Mouse (Mus musculus) left cerebral cortex, adult 8-10 months (tissue): Measurements from ENCODE around the gene Spag16. TPM values are rescaled to one million over a fixed set of nuclear protein-coding genes. Genes with fewer than 3 reads are reported as not detected.

Experiments
- DNase-seq, 2 experiments: peaks; one replicate each; pipeline ENCODE4 v3.0.0; 2022; ENCODE audit warnings: low spot score in 2 of 2
- total RNA-seq, 4 experiments: library from RNA; stranded (reverse); gene quantifications; 2 replicates each; pipeline ENCODE4 v1.2.4; 2022

Gene Spag16
- total RNA-seq, 4 experiments from 2014 or later, result 1.3 to 1.7 (median 1.5) TPM

DNA sequence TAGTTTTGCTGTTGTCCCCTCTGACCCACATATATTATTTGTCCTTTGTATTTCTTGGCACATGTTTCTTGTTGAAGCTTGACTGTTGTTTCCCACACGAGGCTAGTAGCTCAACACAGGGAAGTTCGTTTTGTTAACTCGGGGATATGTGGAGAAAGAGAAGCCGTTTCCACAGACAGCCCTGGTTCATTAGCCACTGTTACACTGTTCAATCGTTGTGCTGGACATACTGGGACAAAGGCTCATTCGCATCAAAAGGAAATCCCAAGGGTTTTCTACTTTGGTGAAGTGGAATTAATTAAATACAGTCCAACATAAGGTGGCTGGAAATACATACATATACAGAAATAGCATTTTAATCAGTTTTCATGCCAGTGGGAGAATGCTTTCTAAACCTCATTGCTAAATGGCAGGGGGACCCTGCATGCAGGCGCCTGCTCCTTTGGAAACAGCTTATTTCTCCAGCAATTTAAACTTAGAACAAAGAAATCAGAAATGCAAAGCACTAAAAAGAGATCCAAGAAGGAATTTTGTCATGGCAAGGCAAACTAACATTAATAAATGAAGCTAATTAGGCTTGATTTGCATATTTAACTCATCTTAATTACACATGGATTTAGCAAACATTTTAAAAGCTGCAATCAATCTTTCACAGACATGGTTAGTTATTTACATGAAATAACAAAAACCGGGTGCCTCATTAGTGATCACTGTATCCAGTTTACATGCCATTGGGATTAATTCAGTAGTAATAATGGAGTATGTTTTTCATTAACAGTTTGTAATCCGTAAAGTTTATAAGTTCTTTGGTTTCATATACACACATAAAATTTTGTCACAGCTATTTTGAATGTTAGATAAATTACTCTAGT lies 615.7 kb downstream of the Spag16 start:
- no peak for DNase-seq

DNA sequence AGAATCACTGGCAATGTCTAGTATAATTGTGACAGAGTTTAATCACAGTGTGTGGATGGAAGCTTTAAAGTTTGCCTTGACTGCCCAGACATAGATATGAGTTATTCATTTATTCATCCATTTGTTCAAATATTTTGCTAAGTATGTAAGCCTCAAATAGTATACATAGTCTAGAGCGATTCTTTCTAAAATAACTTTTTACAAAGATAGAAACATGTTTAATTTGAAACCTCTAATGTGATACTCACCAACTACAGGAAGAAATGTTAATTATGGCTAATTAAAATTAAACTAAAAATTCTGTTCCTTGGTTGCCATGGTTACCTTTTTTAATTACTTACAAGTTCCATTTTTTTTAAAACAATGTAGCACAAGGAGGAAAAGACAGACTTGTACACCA lies 653.1 kb downstream of the Spag16 start:
- no peak for DNase-seq

DNA sequence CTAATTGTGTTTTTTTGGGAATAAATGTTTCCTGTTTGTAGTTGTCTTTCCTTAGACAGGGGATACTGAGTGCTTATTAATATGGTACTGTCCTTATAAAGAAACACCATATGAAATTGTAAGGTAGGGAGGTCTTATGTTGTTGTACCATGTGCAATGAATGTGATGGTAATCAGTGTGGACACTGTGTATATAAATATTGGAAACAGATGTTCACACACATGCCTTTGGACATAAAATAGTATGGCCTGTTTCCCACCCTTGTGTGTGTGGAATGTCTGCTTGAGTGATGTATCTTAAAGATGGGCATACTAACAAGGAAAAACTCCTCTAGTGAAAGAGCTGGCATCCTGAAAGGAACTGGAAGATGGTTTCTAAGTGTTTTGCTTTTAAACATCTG lies 692.1 kb downstream of the Spag16 start:
- DNase-seq, result no peak

DNA sequence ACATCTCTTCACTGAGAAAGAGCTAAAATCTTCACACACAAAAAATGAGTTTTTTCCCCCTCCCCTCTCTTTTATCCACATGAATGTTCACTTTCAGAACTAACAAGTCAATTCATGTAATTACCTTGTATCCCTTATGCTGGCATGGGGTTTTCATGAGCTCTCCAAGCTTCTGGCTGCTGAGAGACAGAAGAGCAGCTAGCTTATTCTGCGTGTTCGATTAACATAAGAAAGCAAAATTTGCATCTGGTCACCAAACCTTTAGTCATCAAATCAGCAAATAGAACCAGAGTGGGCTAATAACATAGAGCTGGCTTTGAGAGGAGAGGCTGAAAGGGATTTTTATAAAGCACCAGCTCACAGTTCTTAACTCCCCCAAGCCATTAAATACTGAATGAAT lies 700.4 kb downstream of the Spag16 start:
- DNase-seq, result no peak

DNA sequence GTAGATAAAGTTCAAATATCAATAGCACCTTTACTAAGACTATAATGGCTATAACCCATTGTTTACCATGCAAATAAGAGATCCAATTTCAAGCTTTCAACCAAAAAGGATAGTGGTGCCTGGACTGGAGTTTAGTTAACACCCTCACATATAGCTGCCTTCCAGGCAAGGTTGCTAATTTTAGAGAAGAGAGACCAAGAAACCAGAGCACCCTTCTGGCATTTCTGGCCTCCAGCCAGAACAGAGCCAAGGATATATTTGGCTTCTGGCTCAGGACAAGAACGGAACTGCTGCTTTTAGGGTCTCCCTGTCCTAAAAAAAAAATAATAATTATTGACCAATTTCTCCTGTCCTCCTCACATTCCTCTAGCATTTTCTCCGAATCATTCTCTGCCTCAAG lies 703.0 kb downstream of the Spag16 start:
- DNase-seq, result peak in 1 of 2 experiments; percentile 20

DNA sequence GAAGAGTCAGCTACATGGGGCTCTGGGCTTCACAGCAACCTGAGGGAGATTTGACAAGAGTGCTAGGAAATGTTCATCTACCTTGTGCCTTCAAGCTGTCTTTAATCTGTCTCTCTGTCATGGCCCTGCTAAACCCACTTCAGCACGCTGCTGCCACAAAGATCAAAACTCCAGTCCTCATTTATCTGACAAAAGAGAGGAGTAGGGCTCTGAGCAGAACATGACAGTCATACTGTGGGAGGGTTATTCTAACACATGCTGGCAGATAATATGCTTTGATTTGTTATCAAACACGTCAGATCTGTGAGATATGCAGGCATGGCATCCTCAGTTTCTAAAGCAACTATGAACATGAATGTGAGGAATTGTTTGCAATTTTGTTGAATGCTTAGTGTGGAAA lies 725.1 kb downstream of the Spag16 start:
- DNase-seq, result no peak

DNA sequence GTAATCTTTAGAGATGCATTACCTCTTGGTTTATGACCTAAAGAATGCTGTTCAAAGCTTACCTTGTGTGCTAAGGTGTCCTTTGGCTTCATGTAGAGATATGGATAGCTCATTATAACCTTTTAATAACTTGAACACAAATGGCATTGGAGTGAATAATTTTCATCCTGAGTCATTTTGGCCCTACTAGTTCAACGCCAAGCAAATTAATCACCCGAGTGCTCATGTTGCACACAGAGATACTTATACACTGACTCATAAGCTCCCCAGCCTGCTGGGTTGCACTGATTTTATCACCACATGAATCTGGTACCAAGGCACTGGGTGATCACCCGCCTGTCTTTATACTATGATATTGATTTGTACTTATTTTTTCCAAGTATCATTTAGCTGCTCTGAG lies 795.0 kb downstream of the Spag16 start:
- DNase-seq, result no peak

DNA sequence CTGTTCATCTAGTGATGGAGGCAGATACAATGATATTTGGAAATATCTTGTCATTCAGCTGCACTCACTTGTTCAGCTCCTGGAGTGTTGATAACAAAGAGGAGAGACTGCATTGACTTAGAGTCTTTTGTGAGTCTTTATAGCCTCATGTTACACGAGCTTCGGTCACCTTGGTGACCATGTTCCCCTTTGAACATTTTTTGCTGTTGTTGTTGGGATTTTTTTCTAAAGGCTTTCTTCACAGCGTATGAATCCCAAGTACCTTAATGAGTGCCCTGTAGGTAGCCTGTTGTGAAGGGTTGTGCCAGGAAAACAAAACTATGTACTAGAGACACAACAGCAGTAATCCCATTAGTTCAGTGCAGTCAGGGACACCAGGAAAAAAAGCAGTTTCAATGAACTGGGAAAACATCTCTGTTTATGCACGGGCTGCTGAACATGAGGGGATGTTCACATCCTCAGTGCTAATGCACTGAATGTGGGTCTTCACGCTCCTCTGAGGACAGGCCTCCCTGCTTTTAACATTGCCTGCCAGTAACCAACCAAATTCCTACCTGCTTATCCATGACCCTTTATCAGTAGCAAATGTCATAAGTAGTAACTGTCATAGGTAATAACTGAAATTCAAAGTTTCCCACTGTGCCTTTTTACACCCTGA lies 798.2 kb downstream of the Spag16 start:
- no peak for DNase-seq

DNA sequence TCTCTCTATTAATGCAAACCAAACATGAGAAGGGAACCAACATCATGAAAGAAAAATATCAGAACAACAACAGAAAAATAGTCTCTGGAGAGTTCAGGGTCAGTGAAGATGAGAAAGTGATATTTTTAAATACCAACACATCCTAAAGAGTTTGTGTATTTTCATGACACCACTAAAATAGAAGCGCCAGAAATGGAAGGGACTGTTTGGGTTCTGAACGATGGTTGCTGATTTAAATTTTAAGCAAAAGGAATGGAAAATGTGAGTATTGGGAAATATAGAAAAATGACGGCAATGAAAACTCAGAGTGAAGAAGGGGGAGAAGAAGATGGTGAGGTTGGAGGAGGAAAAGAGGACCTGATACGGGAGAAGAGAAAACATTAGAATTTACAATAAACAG lies 825.9 kb downstream of the Spag16 start:
- no peak for DNase-seq

DNA sequence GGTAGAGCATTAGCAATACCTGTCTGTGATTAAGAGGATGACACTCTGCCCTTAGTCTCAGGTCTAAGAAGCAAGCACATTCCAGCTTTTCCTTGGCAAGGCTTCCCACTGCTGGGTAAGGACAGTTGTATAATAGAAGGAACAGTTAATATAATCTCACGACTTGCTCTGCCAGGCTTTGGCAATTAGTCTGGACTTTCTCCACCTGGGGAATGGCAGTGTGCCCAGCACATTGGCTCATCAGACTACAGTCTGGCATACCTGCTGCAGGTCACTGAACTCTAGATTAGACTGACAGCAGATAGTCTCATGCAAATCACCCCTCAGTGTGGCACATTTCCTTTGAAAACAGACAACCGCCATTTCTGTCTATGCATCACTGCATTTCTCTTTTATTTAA lies 865.8 kb downstream of the Spag16 start:
- no peak for DNase-seq

DNA sequence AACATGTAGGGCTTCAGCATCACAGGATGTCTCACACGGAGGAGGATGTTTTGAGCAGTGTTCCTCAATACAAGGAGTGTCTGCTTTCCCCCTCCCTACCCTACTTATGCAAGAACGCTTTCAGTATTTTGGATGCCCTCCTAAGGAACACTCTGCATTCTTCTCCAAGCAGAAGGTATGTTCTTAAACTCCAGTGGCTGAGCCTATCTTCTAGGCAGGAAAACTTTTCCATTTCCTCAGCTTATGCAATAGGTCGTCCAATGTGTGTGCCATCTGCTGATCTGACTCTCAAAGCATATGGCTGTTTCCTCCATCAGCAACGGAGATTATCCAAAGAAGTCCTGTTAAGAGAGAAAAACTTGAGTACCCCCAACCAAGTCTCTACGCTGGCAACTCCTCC lies 873.5 kb downstream of the Spag16 start:
- peak in 1 of 2 experiments; percentile 11 for DNase-seq

DNA sequence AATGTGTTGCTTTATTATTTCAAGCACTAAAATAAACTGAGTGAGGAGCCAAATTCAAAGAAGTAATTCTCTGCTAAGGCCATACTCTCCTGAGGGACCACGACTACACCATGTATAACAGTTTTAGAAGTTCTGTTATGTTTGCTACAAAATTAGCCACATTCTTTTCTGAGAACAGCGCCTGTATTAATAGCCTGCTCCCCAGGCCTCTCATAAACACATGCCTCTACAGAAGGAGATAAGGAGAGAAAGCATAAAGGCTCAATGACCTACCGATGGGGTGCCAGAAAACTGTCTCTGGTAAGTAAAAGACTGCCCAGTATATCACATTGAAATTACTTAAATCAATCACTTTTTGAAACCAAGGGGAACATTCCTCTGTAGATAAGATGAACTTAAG lies 877.2 kb downstream of the Spag16 start:
- DNase-seq, result no peak

DNA sequence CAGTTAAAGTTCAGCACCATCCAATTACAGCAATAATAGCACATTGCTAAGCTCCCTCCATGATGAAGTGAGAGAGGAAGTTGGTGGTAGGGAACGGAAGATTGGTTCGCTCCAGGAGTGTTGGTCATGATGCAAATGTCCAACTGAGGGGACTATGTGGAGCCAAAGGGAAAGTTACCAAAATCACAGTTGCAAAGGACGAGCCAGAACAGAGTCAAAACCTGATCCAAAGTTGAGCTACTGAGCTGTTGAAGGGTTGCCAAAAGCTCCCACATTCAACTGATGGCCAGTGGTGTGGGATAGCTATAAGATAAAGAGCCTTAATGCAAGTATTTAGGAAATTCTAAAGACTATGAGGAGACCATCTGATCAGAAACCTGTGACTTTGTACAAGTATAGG lies 879.1 kb downstream of the Spag16 start:
- DNase-seq, result no peak

DNA sequence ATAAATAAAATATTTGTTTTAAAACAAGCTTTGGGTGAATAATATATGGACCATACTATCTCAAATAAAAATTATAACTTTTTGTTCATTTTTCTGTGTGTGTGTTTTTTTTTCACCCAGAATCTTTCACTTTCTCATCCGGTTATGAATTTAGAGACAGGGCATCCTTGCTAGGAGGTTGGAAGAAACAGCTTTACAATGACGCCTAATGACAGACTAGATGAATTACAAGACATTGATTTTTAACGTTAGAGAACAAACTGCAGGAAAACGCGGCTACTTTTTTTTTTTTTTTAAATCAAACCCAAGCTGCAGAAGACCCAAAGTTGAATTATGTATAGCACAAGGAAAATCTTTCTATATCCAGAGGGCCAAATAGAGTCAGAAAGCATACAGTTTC lies 898.3 kb downstream of the Spag16 start:
- DNase-seq, result no peak

DNA sequence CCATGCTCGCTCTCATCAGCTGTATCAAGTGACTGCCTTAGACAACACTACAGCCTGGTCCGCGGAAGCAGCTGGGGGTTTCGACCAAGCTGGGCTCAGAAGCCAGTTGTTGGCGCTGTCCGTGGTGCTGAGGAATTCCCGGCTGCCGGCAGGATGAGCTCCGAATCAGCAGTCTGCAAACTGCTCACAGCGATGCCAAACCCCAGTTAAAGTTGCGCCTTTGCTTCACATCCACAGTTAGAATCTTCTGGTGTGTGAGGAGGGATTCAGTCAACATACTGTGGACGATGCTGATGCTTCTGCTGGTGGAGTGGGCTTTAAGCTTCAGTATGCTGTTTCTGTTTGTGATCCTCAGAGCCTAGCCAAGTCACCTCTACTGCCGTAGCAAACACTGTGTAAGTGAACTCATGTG lies 898.9 kb downstream of the Spag16 start, which contains the start of gene Vwc2l:
Vwc2l (plus strand) TSS at position 61 of the 412 bp plus-strand sequence.
- peak; percentile 22 to 42 for DNase-seq

Other genes with a start within 250 kb of the Spag16 start
- gene Ikzf2, start 139.7 kb upstream of the Spag16 start, total RNA-seq, result 10 to 100 TPM in 1 of 4 experiments, 1 to 10 TPM in 3; 4.4 to 10.7 (median 7.2) TPM